ENCODE assay signal across 8 mouse cellular contexts in the genomic region with DNA sequence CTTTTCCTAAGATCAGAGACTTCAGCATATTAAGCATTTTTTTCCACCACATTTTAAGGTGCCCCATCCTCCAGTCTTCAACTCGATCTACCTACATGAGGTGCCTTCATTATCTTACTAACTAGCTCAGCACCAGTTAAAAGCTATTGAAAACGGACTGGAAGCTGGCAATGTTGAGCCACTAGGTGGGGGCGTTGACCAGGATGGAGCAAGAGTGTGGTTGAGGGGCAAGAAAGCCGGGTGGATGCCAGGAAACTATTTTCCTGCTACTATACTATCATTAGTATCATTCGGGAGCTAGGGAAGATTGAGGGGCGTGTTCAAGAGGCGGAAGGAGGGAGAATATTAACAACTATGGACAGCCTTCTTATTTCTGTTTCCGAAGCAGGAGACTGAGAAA. TPM values are rescaled to one million over a fixed set of nuclear protein-coding genes. Genes with fewer than 3 reads are reported as not detected.
DNase-seq lines count a peak whose midpoint lies in the region; ATAC-seq lines count a peak whose summit lies in the region.
"Had no signal": no experiment of that assay in that cellular context is flagged by ENCODE, and none has a peak within 500 bp of the region (broad histone marks: within the 10 kb centered on the region; RNA-seq: fewer than 3 reads in every experiment).

No protein-coding gene starts in this region.

- no peaks in the 10 kb centered on the region for H3K9me3 ChIP-seq in hindbrain, embryonic 13.5 days
- no peaks in the 10 kb centered on the region for H3K9me3 ChIP-seq in limb, embryonic 13.5 days

- H3K9ac ChIP-seq in hindbrain, embryonic 13.5 days, result no peak overlapping the region
- no peak overlapping the region for H3K9ac ChIP-seq in limb, embryonic 13.5 days

- no peak for ATAC-seq in hindbrain, embryonic 13.5 days (ENCODE audit: low FRiP score)
- no peak for ATAC-seq in limb, embryonic 13.5 days (ENCODE audit: low FRiP score, low read depth)

- peaks cover 30% of the 10 kb centered on the region for H3K4me1 ChIP-seq in hindbrain, embryonic 13.5 days (replicated peaks)
- peaks cover 25% of the 10 kb centered on the region for H3K4me1 ChIP-seq in limb, embryonic 13.5 days

- no peak overlapping the region for H3K27ac ChIP-seq in hindbrain, embryonic 13.5 days
- H3K27ac ChIP-seq in limb, embryonic 13.5 days, result no peak overlapping the region

- peak; percentile 46 for DNase-seq in testis, postnatal 10 days (ENCODE audit: low spot score)
- no peak for DNase-seq in testis, postnatal 14 days (ENCODE audit: low spot score)
- DNase-seq in embryo, embryonic 11 days, result peak; percentile 59
- DNase-seq in right cerebral cortex, postnatal 25 days, result peak; percentile 17
- no peak for DNase-seq in spleen, postnatal 4 days (ENCODE audit: low spot score in 2 of 2)

- WGBS in hindbrain, embryonic 13.5 days, result 12% methylated on average over 8 of the region's 8 CpGs
- 11% methylated on average over 8 of the region's 8 CpGs for WGBS in limb, embryonic 13.5 days

- H3K4me3 ChIP-seq in hindbrain, embryonic 13.5 days, result no peak overlapping the region
- no peak overlapping the region for H3K4me3 ChIP-seq in limb, embryonic 13.5 days
- H3K4me3 ChIP-seq: erythroblast, embryonic 14.5 days had no signal

- no peaks in the 10 kb centered on the region for H3K36me3 ChIP-seq in hindbrain, embryonic 13.5 days
- no peaks in the 10 kb centered on the region for H3K36me3 ChIP-seq in limb, embryonic 13.5 days

- peaks cover 47% of the 10 kb centered on the region for H3K27me3 ChIP-seq in hindbrain, embryonic 13.5 days
- peaks cover 65% of the 10 kb centered on the region for H3K27me3 ChIP-seq in limb, embryonic 13.5 days

- H3K4me2 ChIP-seq in hindbrain, embryonic 13.5 days, result peak overlapping the region; percentile 99; the same call in 1 of the 2 replicates
- peak overlapping the region; percentile 46 for H3K4me2 ChIP-seq in limb, embryonic 13.5 days (replicated peaks)

RNA-seq across cellular contexts. Expression of gene Htr1b, which starts 1.5 kb away (rescaled TPM):
- 1.8 and 2.1 TPM in 2 replicates for polyA plus RNA-seq in hindbrain, embryonic 13.5 days (2015; fragmentation: Nextera tagmentation; extraction: Ambion mirVana)
- polyA plus RNA-seq in limb, embryonic 13.5 days (2015; fragmentation: Nextera tagmentation; extraction: Ambion mirVana), result 0.88 and 1.3 TPM in 2 replicates
- polyA plus RNA-seq: erythroblast, embryonic 14.5 days had no signal

Comparison
In these comparisons a context has a peak if more than half of its experiments do, and no peak if none do; other contexts are left out.
1. DNase-seq: peak in testis, postnatal 10 days (single experiment), embryo, embryonic 11 days (single experiment) and right cerebral cortex, postnatal 25 days (single experiment); none in testis, postnatal 14 days (single experiment) and spleen, postnatal 4 days (0 of 2).